In genomic region chr2:136486986-136487385, GRCm38 (mm10) we compare ENCODE assay signal across 33 mouse cellular contexts. TPM values are rescaled to one million over a fixed set of nuclear protein-coding genes. Genes with fewer than 3 reads are reported as not detected.
"Had no signal": no experiment of that assay in that cellular context is flagged by ENCODE, and none has a peak within 500 bp of the region (broad histone marks: within the 10 kb centered on the region; RNA-seq: fewer than 3 reads in every experiment).

No protein-coding gene starts in this region.

- H3K27ac ChIP-seq: left cerebral cortex, adult 2 months; limb, embryonic 10.5 days; limb, embryonic 12.5 days; limb, embryonic 13.5 days; limb, embryonic 15.5 days; liver, embryonic 12.5 days; liver, embryonic 13.5 days; liver, embryonic 14.5 days; liver, embryonic 15.5 days; lung, embryonic 15.5 days; macrophage; midbrain, embryonic 12.5 days; midbrain, embryonic 13.5 days; neural tube, embryonic 12.5 days had no signal

- H3K27me3 ChIP-seq: limb, embryonic 12.5 days; limb, embryonic 13.5 days; limb, embryonic 15.5 days; liver, embryonic 12.5 days; liver, embryonic 13.5 days; liver, embryonic 15.5 days; lung, embryonic 15.5 days; megakaryocyte, embryonic 14.5 days; midbrain, embryonic 12.5 days; midbrain, embryonic 13.5 days; neural tube, embryonic 12.5 days had no signal

- H3K36me3 ChIP-seq: limb, embryonic 10.5 days; limb, embryonic 12.5 days; limb, embryonic 13.5 days; limb, embryonic 15.5 days; liver, embryonic 12.5 days; liver, embryonic 13.5 days; liver, embryonic 15.5 days; lung, embryonic 15.5 days; midbrain, embryonic 10.5 days; midbrain, embryonic 12.5 days; midbrain, embryonic 13.5 days; neural tube, embryonic 12.5 days had no signal

- H3K4me1 ChIP-seq: limb, embryonic 10.5 days; limb, embryonic 12.5 days; limb, embryonic 13.5 days; liver, embryonic 12.5 days; liver, embryonic 13.5 days; midbrain, embryonic 12.5 days; midbrain, embryonic 13.5 days; neural tube, embryonic 12.5 days had no signal

- H3K9me3 ChIP-seq: limb, embryonic 10.5 days; limb, embryonic 12.5 days; limb, embryonic 13.5 days; limb, embryonic 15.5 days; liver, embryonic 12.5 days; liver, embryonic 13.5 days; liver, embryonic 15.5 days; lung, embryonic 15.5 days; megakaryocyte, embryonic 14.5 days; midbrain, embryonic 10.5 days; midbrain, embryonic 12.5 days; midbrain, embryonic 13.5 days; neural tube, embryonic 12.5 days had no signal

- DNase-seq: left cerebral cortex, postnatal 4 days; liver; liver, embryonic 13.5 days; lung, adult 18-20 months; lung, adult 2 months; lung, embryonic 14.5 days; lung, postnatal 10 days; lung, postnatal 14 days; lung, postnatal 36 days; lung, postnatal 4 days; midbrain, embryonic 14.5 days had no signal

- H3K9ac ChIP-seq: limb, embryonic 12.5 days; limb, embryonic 13.5 days; limb, embryonic 15.5 days; liver, embryonic 12.5 days; liver, embryonic 13.5 days; liver, embryonic 14.5 days; liver, embryonic 15.5 days; lung, embryonic 14.5 days; lung, embryonic 15.5 days; midbrain, embryonic 12.5 days; midbrain, embryonic 13.5 days; neural tube, embryonic 12.5 days had no signal

- H3K4me2 ChIP-seq: limb, embryonic 12.5 days; limb, embryonic 13.5 days; limb, embryonic 15.5 days; liver, embryonic 11.5 days; liver, embryonic 12.5 days; liver, embryonic 13.5 days; liver, embryonic 15.5 days; lung, embryonic 14.5 days; lung, embryonic 15.5 days; midbrain, embryonic 12.5 days; midbrain, embryonic 13.5 days; neural tube, embryonic 12.5 days had no signal

- H3K4me3 ChIP-seq: left cerebral cortex, adult 2 months; limb, embryonic 10.5 days; limb, embryonic 12.5 days; limb, embryonic 13.5 days; limb, embryonic 15.5 days; liver, embryonic 12.5 days; liver, embryonic 13.5 days; liver, embryonic 15.5 days; lung, embryonic 15.5 days; megakaryocyte, embryonic 14.5 days; midbrain, embryonic 10.5 days; midbrain, embryonic 12.5 days; midbrain, embryonic 13.5 days; myocyte; neural tube, embryonic 12.5 days had no signal

- ATAC-seq: liver, embryonic 12.5 days; lung, postnatal 0 days had no signal

RNA-seq across cellular contexts. Expression of gene Ankef1, which starts 14.7 kb away (rescaled TPM):
- total RNA-seq: megakaryocyte progenitor cell, adult 5-6 weeks; megakaryocyte, adult 5-6 weeks; megakaryocyte-erythroid progenitor cell, adult 5-6 weeks had no signal
- polyA plus RNA-seq: liver, embryonic 12.5 days; liver, embryonic 13.5 days; liver, embryonic 14.5 days; liver, embryonic 15.5 days; liver, embryonic 16.5 days; macrophage had no signal
